Mouse (Mus musculus) ovary, postnatal 14 days (tissue): ENCODE results near the gene Rasgrf2.

Source experiments
- DNase-seq: peaks from one replicate; pipeline ENCODE4 v3.0.0; 2022; ENCODE audit warnings: low spot score

Rasgrf2 gene

DNA sequence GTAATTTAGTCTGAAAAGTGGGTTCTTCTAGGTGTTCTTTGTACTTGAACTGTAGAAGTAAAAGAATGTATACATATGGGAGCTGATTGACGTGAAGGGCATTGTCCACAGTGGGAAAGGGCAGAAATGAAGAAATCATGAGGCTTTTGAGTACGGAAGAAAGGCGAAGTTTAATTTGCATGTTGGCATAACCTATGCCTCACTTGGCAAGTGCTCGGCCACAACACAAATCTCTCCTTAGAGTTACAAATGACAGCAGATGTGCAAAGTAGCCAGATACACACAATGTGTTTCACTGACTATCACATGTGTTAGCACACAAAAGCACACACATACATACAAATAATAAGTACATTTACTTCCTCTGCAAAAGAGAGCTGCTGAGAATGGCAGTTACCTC is 251.2 kb downstream of the Rasgrf2 start:
- no peak for DNase-seq

DNA sequence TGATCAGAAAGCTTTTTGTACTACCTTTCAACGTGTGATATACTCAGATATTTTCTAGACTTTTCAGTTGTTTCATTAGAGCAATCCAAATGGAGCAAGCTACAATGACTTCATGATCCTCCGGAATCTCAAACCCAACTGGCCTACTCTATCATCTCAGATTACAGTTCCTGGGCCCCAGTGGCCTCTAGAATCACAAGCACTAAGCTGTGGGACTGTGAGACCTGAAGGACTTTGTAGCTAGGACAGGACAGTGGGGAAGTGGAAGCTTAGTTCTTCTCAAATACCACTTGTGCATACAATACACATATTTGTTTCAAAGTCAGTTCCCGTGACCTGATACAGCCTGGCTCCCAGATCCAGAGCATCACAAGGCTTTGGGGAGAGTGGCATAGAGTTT is 253.5 kb downstream of the Rasgrf2 start:
- DNase-seq, result no peak

DNA sequence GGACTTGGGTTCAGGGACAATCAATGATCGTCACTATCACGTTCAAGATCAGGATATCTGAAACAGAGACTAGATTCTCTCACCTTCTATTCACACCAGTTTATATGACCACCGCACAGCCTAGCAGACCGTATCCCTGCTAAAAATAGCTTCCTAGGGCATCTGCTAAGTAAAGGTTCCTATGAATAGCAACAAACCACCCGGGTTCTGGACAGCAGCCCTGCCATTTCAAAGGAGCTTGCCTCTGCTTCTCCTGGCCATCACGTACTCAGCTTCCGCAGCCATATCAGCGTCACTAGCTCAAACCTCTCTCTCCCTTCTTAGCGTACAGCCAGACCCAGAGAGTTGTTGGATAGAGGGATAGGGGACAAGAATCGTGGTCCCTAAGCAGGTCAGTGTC is 254.1 kb downstream of the Rasgrf2 start:
- no peak for DNase-seq

DNA sequence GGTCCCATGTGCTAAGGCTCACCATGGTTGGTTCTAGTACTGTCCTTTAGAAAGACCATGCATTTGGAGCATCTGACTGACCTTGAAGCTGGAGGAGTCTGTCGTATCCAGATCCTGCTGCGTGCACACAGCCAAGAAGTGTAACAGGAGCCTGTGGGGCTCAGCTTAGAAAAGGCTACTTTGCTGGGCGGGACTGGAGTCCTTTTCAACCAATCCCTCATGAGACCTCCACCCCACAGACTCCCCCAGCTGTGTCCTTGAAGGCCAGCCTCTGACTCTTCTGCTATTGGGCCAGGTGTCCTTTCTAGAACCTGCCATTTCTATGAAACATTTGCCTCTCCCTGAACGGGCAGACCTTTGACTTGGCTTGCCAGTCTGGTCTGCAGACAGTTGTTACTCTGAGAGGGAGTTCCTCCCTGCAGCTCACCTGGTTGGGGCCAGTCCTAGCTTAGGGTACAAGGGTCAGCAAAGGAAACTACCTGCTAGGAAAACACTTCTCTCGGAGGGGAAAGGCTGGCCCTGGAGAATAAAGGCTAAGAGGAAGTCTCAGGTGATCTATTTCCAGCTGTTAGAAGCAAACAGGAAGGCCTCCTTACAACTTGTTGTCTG is 254.6 kb downstream of the Rasgrf2 start, which contains the start of gene Ckmt2:
Gene Ckmt2, minus strand, starts transcription at position 145 of the 609 bp plus-strand sequence.
- DNase-seq, result no peak

DNA sequence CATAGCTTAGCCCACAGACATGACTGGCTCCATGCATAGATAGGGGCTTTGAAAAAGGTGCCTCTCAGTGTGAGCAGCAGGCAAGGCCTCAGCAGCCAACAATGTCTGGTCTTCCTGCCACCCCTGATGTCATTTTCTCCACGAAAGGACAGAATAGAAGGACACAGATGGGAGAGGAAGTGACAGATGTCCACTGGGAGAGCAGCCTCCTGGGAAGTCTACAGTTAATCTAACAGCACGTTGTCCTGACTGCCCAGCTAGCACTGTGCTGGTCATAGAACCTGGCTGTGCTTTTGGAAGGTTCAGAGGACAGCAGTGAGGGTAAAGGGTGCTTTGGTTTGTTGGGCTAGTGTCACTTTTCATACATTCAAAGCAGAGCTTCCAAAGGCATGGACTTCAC is 255.9 kb downstream of the Rasgrf2 start:
- DNase-seq, result no peak

DNA sequence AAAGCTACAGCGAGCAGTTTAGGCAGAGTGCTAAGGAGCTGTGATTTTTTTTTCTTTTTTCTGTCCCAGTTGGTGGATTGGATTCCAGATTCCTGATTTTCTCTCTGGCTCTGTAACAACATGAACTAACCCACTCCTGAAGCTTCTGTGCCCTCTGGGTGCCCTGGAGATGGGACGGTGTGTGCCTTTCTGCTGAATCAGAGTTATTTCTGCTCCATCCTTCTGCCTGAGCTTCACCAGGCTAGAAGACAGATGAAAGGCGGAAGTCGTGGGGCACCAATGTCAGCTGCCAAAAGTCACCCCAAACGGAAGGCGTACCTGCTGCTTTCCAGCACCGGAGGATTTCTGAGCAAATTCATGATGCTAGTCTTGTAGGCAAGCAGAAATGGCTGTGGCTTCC is 256.9 kb downstream of the Rasgrf2 start:
- no peak for DNase-seq

DNA sequence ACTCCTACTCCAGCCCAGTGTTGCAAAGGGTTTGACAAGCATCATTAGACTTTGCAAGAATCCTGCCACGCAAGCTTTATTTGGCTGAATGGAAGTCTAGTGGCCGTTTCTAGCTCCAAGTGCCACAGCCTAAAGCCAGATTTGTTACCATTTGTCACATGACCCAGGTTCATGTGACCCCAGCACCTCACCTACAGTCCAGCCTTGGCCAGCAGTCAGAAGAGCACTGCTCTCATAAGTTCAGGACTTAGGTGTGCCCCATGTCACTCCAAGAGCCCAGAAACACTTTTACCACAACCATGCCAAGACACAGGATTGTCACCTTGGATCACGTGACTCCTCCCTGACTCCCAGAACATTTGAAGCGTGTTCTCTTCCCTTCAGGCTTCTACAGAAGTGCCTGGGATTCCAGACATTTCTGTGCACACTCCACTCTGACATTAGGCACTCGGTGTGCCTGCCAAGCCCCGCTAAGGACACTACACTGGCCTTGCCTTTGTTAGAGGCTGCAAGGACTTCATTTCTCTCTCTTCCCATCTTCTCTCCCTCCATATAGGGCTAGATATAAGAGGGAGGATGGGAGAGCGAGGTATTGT is 257.6 kb downstream of the Rasgrf2 start:
- no peak for DNase-seq

DNA sequence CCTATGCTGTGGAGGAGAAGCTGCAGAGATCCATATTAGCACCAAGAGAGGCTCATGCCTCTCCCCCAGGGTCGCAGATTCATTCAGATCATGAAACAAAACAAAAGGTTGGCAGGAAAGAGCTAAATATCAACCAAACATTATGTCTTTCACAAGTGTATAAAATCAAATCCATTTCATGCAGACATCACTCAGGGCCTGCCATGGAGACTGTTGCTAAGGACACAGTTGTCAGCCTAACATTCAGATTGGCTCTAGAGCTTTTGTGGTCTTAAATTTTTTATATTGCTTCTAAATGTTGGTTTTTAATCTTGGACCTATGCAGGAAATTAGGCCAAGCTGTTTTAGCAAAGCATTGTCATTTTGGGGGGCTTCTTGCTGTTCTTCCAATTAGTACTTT is 262.9 kb downstream of the Rasgrf2 start:
- DNase-seq, result no peak

DNA sequence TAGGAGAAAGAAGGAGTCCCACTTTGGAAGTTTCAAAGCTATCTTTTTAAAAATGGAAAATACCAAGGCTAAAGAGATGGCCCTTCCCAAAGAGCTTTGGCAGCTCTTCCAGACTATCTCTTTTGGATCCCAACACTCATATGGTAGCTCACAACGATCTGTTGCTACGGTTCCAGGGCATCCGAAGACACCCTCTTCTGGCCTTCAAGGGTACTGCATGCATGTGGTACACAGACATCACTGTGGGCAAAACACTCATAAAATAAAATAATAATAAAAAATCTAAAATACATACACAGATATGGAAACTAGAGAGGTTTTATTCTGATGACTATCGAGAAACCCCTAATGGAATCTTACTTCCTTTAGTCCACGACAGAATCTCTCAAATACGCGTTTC is 272.6 kb downstream of the Rasgrf2 start:
- no peak for DNase-seq

DNA sequence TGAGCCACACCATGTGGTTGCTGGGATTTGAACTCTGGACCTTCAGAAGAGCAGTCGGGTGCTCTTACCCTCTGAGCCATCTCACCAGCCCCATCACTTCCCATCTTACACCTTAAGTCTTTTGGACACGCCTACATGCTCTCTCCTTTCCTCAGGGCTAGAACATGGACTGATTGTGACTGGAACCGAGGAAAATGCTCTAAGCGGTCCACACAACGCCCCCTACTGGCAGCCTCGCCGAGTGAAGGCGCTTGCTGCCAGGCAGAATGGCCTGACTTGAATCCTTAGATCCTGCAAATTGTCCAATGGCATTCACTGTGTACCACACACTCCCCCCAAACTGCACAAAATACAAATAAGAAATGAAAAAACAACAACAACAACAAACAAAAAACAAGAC is 274.0 kb downstream of the Rasgrf2 start:
- no peak for DNase-seq

DNA sequence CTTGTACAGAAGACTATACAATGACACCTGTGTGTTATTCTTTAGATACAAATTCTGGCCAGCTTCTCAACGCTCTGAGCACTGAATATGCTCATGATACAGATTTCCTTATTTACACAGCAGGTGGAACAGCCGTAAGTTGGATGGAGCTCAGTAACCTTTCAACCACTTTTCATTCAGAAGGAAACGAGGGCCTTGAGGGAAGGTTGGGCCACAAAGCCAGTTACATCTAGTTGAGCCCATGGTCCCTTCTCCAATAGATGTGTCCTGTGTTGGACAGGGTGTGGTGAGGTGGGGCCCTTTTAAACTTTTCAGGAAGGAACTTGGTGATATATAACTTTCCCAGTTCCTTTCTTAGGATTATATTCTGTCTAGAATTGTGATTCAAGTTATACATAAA is 277.0 kb downstream of the Rasgrf2 start:
- no peak for DNase-seq
